In the genomic region with DNA sequence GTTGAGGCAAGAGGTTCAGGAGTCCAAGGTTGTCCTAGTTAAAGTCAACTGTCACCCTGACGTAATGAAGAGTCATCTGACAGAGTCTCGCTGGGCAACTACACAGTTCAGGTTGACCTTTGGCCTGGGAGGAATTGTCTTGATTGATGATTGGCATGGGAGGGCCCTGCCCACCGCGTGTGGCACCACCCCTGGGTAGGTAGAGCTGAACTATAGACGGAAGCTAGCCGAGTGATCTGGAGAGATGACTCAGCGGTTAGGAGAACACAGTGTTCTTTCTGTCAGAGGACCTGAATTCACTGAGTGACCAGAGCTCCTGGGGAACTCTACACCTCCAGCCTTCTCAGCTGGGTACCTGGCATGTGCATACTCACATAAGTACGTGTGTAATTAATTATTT, we compare ENCODE assay signal across 11 mouse cellular contexts. TPM values are rescaled to one million over a fixed set of nuclear protein-coding genes. Genes with fewer than 3 reads are reported as not detected.
DNase-seq lines count a peak whose midpoint lies in the region; ATAC-seq lines count a peak whose summit lies in the region.
"Had no signal": no experiment of that assay in that cellular context is flagged by ENCODE, and none has a peak within 500 bp of the region (broad histone marks: within the 10 kb centered on the region; RNA-seq: fewer than 3 reads in every experiment).

No protein-coding gene starts in this region.

- peaks cover 20% of the 10 kb centered on the region for H3K4me1 ChIP-seq in intestine, embryonic 16.5 days (ENCODE audit: control insufficient read depth, insufficient read depth, low read length)

- peak overlapping the region; percentile 70 for H3K27ac ChIP-seq in intestine, embryonic 16.5 days (ENCODE audit: low read length)

- 0 out of 2 replicates have a peak, but pooled peaks cover 5% of the 10 kb centered on the region for H3K36me3 ChIP-seq in intestine, embryonic 16.5 days (ENCODE audit: control insufficient read depth, insufficient read depth, low read length)

- peak; percentile 87 for ATAC-seq in intestine, embryonic 16.5 days

- H3K4me2 ChIP-seq in intestine, embryonic 16.5 days (ENCODE audit: low read depth, low read length), result peak overlapping the region; percentile 13; the same call in 1 of the 2 replicates
- H3K4me2 ChIP-seq: lung, embryonic 14.5 days had no signal

- peak; percentile 68 for DNase-seq in urinary bladder, postnatal 14 days (ENCODE audit: low spot score)
- DNase-seq in urinary bladder, postnatal 4 days (ENCODE audit: low spot score in 2 of 2), result no peak
- DNase-seq in lung, adult 18-20 months, result peak; percentile 82 to 90
- no peak for DNase-seq in spleen, adult 18-20 months
- no peak for DNase-seq in neural tube, embryonic 10.5 days (ENCODE audit: extremely low spot score, low spot score)
- no peak for DNase-seq in gastrocnemius, postnatal 4 days (ENCODE audit: low spot score in 2 of 2)
- no peak for DNase-seq in ovary, postnatal 36 days (ENCODE audit: low spot score)
- DNase-seq: lung, embryonic 14.5 days had no signal

- H3K9me3 ChIP-seq in intestine, embryonic 16.5 days (ENCODE audit: control insufficient read depth, low read length), result no peaks in the 10 kb centered on the region

- no peak overlapping the region for H3K4me3 ChIP-seq in intestine, embryonic 16.5 days (ENCODE audit: low read length)

- WGBS in intestine, embryonic 16.5 days, result 19% methylated on average over 8 of the region's 8 CpGs

- peaks cover 3% of the 10 kb centered on the region; the same call in 1 of the 2 replicates for H3K27me3 ChIP-seq in intestine, embryonic 16.5 days (replicated peaks; ENCODE audit: control insufficient read depth, insufficient read depth, low read length)

- peak overlapping the region; percentile 22; the same call in 1 of the 2 replicates for H3K9ac ChIP-seq in intestine, embryonic 16.5 days (ENCODE audit: low read depth, low read length)
- H3K9ac ChIP-seq: lung, embryonic 14.5 days had no signal

RNA-seq across cellular contexts. Expression of a gene that starts 2.3 kb away (rescaled TPM):
- polyA plus RNA-seq in intestine, embryonic 16.5 days (2015; fragmentation: Nextera tagmentation; extraction: Ambion mirVana), result 2.5 and 4.1 TPM in 2 replicates
- 1 to 10 TPM; 2.3 to 3.6 TPM for total RNA-seq in gastrocnemius, postnatal 4 days (2021)

RNA-seq across cellular contexts. Expression of a gene that starts 9.4 kb away (rescaled TPM):
- polyA plus RNA-seq in intestine, embryonic 16.5 days (2015; fragmentation: Nextera tagmentation; extraction: Ambion mirVana), result not detected in 2 replicates
- under 1 TPM in 1 of 2 experiments, not detected in 1; 0.47 TPM for total RNA-seq in gastrocnemius, postnatal 4 days (2021)
- polyA plus RNA-seq: embryonic facial prominence, embryonic 11.5 days; heart, postnatal 0 days; lung, embryonic 14.5 days had no signal

RNA-seq across cellular contexts. Expression of a gene that starts 10.5 kb away (rescaled TPM):
- polyA plus RNA-seq in intestine, embryonic 16.5 days (2015; fragmentation: Nextera tagmentation; extraction: Ambion mirVana), result 3.9 and 4.8 TPM in 2 replicates
- total RNA-seq in gastrocnemius, postnatal 4 days (2021), result 1 to 10 TPM; 6.2 to 8.8 TPM

RNA-seq across cellular contexts. Expression of a gene that starts 20.0 kb away (rescaled TPM):
- 811 and 851 TPM in 2 replicates for polyA plus RNA-seq in intestine, embryonic 16.5 days (2015; fragmentation: Nextera tagmentation; extraction: Ambion mirVana)
- 1,000 to 10,000 TPM; 1,262 to 1,321 TPM for total RNA-seq in gastrocnemius, postnatal 4 days (2021)

RNA-seq across cellular contexts. Expression of a gene that starts 40.2 kb away (rescaled TPM):
- 6.2 and 6.4 TPM in 2 replicates for polyA plus RNA-seq in intestine, embryonic 16.5 days (2015; fragmentation: Nextera tagmentation; extraction: Ambion mirVana)
- 10 to 100 TPM; 10.4 to 12.8 TPM for total RNA-seq in gastrocnemius, postnatal 4 days (2021)

Comparison
In these comparisons a context has a peak if more than half of its experiments do, and no peak if none do; other contexts are left out.
1. DNase-seq: peak in urinary bladder, postnatal 14 days (single experiment) and lung, adult 18-20 months (2 of 2); none in urinary bladder, postnatal 4 days (0 of 2), spleen, adult 18-20 months (0 of 2), neural tube, embryonic 10.5 days (single experiment), gastrocnemius, postnatal 4 days (0 of 2) and ovary, postnatal 36 days (single experiment).